Mouse (Mus musculus): ENCODE data around the gene Uspl1. TPM values are rescaled to one million over a fixed set of nuclear protein-coding genes. Genes with fewer than 3 reads are reported as not detected.
A peak's percentile ranks its signal among the peaks of the same experiment; 100 is the strongest.

Uspl1 gene
- total RNA-seq, 1 experiment from 2014 or later, result 27.8 TPM

DNA sequence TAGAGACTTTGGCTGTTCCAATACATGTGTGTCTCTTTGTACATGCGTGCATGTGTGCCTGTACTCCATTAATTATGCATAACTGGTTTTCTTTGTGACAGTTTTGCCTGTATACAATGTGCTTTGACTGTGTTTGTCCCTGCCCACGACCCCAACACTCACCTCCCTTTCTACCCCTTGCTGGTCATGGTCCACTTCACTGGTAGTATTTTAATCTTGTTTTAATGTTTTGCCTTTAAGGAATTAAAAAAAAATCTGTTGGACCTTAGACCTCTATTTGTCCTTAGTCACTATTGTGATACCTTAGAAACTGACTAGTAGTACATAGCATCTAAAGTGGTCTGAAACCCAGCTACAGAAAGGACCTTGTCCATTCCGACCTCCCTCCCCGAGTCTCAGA is 26.9 kb downstream of the Uspl1 start:
- DNase-seq, result no peak

DNA sequence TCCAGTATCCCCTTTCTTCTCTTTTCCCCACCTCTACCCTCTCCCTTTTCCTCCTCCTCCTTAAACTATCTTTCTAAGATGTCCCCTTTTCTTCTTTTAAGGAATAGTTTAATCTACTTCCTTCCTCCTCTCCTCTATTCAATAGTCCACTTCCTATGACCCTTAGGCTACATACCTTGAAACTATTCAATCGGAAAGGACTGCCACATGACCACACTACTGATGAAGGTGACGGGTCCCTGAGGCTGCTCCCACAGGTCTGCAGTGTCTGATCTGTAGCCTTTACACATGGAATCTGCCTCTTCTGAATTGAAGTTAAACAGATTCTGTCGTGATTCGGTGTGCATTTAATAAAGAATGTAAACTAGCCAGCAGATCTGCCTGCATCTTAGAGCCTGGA is 28.7 kb downstream of the Uspl1 start:
- no peak for DNase-seq

GRCm38 (mm10) chr5:149215540-149215939 is 31.4 kb downstream of the Uspl1 start:
- no peak for DNase-seq

- no peak for DNase-seq
Observed at GRCm38 (mm10) chr5:149217524-149218357, 33.6 kb downstream of the Uspl1 start.

- no peak for DNase-seq
Observed at GRCm38 (mm10) chr5:149219493-149219892, 35.3 kb downstream of the Uspl1 start.

GRCm38 (mm10) chr5:149221355-149221754 is 37.2 kb downstream of the Uspl1 start:
- no peak for DNase-seq

GRCm38 (mm10) chr5:149224666-149225065 is 40.5 kb downstream of the Uspl1 start:
- DNase-seq, result no peak

DNA sequence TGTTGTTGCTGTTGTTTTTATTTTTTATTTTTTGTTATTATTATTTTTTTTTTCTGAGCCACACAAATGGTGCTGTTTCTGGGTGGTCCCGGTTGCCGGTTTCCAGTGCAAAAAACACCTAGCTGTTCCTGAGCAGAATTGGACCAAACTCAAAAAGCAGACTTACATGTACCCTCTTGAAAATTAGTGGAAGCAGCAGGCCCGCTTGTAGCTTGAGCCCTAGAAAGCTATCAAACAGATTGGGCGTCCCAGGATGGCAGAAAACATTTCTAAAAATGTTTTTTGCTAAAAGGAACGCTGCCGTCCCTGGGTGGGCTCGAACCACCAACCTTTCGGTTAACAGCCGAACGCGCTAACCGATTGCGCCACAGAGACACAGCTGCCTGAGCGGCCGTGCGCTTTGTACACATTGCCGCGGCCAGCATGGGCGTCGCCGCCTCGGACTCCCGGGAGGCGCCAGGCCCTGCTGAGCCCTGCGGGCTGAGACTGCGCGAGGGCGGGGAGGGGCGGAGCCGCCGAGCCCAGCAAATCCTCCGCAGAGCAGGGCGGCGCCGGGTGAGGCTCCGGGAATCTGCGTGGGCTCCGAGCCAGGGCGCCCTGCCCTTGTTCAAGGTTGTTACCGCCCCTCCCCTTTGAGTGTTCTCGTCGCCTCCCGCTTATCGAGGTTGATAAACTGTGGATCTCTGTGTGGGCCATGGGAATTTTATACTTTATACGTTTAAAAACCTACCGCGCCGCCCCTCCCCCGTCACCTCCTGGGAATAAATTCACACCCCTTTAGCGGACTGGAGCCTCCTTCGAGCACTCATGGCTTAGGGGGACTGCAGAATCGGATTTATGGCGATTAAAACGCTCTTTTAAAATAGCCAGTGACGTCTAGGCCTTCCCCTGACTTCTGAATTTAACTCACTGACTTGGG is 44.8 kb downstream of the Uspl1 start:
- DNase-seq, result peak; percentile 99

- no peak for DNase-seq
Observed at GRCm38 (mm10) chr5:149229619-149230339, 45.6 kb downstream of the Uspl1 start.

DNA sequence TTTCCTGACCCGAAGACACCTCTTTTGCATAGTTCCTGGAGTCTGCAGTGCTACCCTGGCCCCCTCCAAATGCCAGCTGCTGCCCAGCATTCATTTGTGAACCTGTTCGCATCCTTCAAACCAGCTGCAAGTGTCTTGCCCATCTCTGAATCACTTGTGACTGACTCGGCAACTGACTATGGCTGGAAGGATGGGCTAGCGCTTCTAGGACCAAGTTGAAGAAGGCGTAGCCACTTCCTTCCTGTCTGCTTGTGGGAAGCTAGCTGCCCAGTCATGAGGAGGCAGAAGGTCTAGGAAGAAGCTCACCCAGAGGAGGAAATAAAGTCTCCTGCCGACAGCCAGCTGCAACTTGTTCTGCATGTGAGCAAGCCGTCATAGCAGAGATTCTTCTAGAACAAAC is 50.9 kb downstream of the Uspl1 start:
- DNase-seq, result peak; percentile 18

GRCm38 (mm10) chr5:149237221-149237950 is 53.2 kb downstream of the Uspl1 start:
- no peak for DNase-seq

DNA sequence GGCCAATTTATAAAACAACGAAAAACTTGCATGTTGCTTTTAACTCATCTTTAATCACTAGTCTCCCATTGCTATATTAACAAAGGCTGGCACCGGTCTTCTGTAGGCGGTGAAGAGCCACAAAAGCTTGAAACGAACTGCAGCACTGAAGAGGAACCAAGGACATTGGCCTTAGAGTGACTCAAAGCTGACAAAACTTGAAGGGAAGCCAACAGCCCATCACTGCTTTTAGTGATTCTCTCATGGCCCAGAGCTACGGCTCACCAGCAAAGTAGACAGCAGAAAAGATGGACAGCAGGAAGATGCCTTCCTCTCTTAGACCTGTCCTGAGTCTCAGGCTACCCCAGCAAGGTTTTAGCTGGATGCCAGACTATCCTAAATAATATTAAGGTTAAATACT is 58.3 kb downstream of the Uspl1 start:
- peak; percentile 51 for DNase-seq

DNA sequence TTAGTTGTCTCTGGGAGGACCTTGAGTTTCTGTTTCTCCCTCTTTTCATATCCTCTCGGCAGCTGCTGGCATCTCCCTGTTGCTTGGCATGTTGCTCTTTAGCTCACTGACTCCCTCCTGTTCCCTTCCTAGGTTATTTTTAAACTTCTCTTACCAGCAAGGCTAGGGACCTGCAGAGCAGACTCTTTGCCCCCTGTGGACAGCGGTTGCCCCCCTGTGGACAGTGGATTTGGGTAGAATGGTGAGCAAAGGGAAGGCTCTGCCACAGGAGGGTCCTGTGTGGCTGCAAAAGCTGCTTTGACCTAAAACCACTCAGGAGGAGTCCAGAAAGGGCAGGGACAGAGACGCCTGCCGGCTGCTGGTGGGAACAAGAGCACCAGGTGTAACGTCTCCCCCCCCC is 58.9 kb downstream of the Uspl1 start:
- DNase-seq, result no peak

GRCm38 (mm10) chr5:149245391-149245964 is 61.3 kb downstream of the Uspl1 start:
- no peak for DNase-seq

GRCm38 (mm10) chr5:149245965-149246470 is 61.9 kb downstream of the Uspl1 start:
- DNase-seq, result peak; percentile 69

- DNase-seq, result no peak
Observed at GRCm38 (mm10) chr5:149247047-149247904, 63.1 kb downstream of the Uspl1 start.

GRCm38 (mm10) chr5:149252303-149252702 is 68.2 kb downstream of the Uspl1 start:
- no peak for DNase-seq

GRCm38 (mm10) chr5:149253491-149253890 is 69.3 kb downstream of the Uspl1 start:
- DNase-seq, result no peak

- no peak for DNase-seq
Observed at GRCm38 (mm10) chr5:149255522-149255921, 71.4 kb downstream of the Uspl1 start.
